Mouse (Mus musculus) liver, embryonic 14.5 days (tissue): ENCODE results near the gene Mgp. TPM values are rescaled to one million over a fixed set of nuclear protein-coding genes. Genes with fewer than 3 reads are reported as not detected.

ENCODE experiments used
- ATAC-seq: fragments of 200-750 bp; cut with Nextera tagmentation; 2 replicates; pipeline ENCODE4 v1.8.0; 2017; ENCODE audit warnings: moderate number of reproducible peaks, mild to moderate bottlenecking, moderate library complexity; ENCODE audit not compliant: insufficient read depth
- DNase-seq, 3 experiments: peaks; one replicate each; pipeline ENCODE4 v3.0.0-alpha.2; 2012 to 2013; ENCODE audit warnings: low read depth in 3 of 3, low spot score in 3 of 3
- H3K27ac ChIP-seq: fragments of 300-500 bp; sonication (generic); 2 replicates; pipeline ENCODE4 v1.5.1; 2014; ENCODE audit warnings: moderate library complexity, mild to moderate bottlenecking, control low read depth, inconsistent platforms
- H3K27me3 ChIP-seq: fragments of 300-500 bp; sonication (generic); 2 replicates; pipeline ENCODE4 v1.6.1; 2014; ENCODE audit warnings: mild to moderate bottlenecking, low read length, moderate library complexity; ENCODE audit not compliant: control insufficient read depth, insufficient read depth
- H3K36me3 ChIP-seq: fragments of 300-500 bp; sonication (generic); replicated peaks from 2 replicates; pipeline ENCODE4 v1.6.1; 2014; ENCODE audit warnings: low read depth; ENCODE audit not compliant: control insufficient read depth, insufficient read depth
- H3K4me1 ChIP-seq, 2 experiments: fragments of 200-500 bp in 1 of 2; fragments of 300-500 bp in 1 of 2; sonication (generic) in 1 of 2; replicated peaks; 2 replicates each; pipeline ENCODE4 v1.6.1; 2012 to 2014; ENCODE audit warnings: antibody characterized with exemption in 1 of 2, inconsistent platforms in 1 of 2, low read length in 1 of 2; ENCODE audit not compliant: control insufficient read depth in 2 of 2, insufficient read depth in 2 of 2
- H3K4me2 ChIP-seq: fragments of 300-500 bp; sonication (generic); 2 replicates; pipeline ENCODE4 v1.6.1; 2014; ENCODE audit warnings: low read depth, mild to moderate bottlenecking, control low read depth, moderate library complexity
- H3K4me3 ChIP-seq, 2 experiments: fragments of 200-500 bp in 1 of 2; fragments of 300-500 bp in 1 of 2; sonication (generic) in 1 of 2; 2 replicates each; pipeline ENCODE4 v1.5.1; 2012 to 2014; ENCODE audit warnings: low read depth in 2 of 2, low read length in 2 of 2, mild to moderate bottlenecking in 2 of 2, control low read depth in 1 of 2, inconsistent platforms in 1 of 2, moderate library complexity in 1 of 2; ENCODE audit not compliant: insufficient read depth in 1 of 2
- H3K9ac ChIP-seq: fragments of 300-500 bp; sonication (generic); replicated peaks from 2 replicates; pipeline ENCODE4 v1.6.1; 2014; ENCODE audit warnings: mild to moderate bottlenecking, control low read depth, moderate library complexity
- H3K9me3 ChIP-seq: fragments of 300-500 bp; sonication (generic); 2 replicates; pipeline ENCODE4 v1.6.1; 2016; ENCODE audit warnings: low read length, mixed read lengths; ENCODE audit not compliant: control insufficient read depth
- CTCF ChIP-seq: IDR thresholded peaks from 2 replicates; pipeline ENCODE4 v1.5.1; 2016; ENCODE audit warnings: antibody characterized with exemption, low read depth, control low read depth
- EP300 ChIP-seq: IDR thresholded peaks from 2 replicates; pipeline ENCODE4 v1.6.1; 2016; ENCODE audit warnings: antibody characterized with exemption, low read depth
- WGBS: fragments of 180-500 bp; shearing (Covaris S2); extraction: QIAGEN DNeasy Blood & Tissue Kit; methylation state at CpG from one replicate; pipeline ENCODE4 v1.1.7; 2014; ENCODE audit not compliant: insufficient replicate concordance; 5-methylcytosine and 5-hydroxymethylcytosine counted together
- polyA plus RNA-seq, 2 experiments: library from polyadenylated mRNA; depleted of rRNA in 1 of 2; stranded (reverse) in 1 of 2; unstranded in 1 of 2; fragments of >200 nt; fragmentation: Nextera tagmentation in 1 of 2; extraction: Ambion mirVana in 1 of 2; gene quantifications; 2 replicates each; pipeline versions ENCODE4 v1.2.1 to v1.2.3; 2012 to 2014

Gene Mgp
- polyA plus RNA-seq, 2 experiments = 0.96 to 1.6 TPM

DNA sequence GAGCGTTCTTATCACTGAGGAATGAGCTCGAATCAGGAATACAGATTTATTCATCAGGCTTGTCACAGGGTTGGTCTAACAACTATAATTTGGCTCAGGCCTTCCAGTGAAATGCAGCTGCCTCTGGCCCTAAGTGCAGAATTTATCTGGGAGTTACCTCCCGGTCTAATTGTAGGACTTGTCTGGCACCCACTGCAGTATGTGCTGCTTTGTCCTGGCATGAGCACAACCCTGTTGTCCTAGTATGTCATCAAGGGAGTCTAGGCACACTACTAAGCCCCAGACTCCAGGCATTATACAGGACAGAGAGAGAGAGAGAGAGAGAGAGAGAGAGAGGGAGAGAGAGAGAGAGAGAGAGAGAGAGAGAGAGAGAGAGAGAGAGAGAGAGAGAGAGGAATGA is 38.3 kb downstream of the Mgp start:
- Histone ChIP-seq H3K27ac (no peak overlapping the region), H3K4me2 (no peak overlapping the region), H3K4me3 (no peak overlapping the region), H3K36me3 (no peaks in the 10 kb centered on the region), H3K9me3 (no peaks in the 10 kb centered on the region), H3K4me1 (0 out of 4 replicates have a peak, but pooled peaks cover 0 to 2% of the 10 kb centered on the region in 2 experiments), H3K9ac (no peak overlapping the region), H3K27me3 (no peaks in the 10 kb centered on the region)
- ATAC-seq (no peak), DNase-seq (no peak)
- TF ChIP-seq EP300 (no peak), CTCF (no peak)
- WGBS = 56% methylated on average over 3 of the region's 3 CpGs

DNA sequence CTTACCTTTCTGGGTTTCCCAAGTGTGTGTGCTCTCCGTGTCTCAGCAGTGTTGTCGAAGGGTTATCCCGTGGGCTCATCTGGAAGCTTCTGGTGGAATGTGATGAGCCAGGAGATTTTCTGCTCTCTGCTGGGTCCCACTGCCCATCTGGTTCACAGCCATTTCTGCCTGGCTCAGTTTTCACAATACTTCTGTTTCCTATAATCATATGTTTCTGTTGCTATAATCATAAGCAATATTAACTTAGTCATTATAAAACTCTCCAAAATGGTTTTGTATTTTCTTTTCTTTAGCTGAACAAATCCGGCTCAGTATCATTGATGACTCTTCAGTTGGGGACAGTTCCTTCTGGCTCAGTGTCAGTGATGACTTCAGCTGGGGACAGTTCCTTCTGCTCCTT is 40.3 kb downstream of the Mgp start, which contains the start of gene Smco3:
TSS of gene Smco3 (minus strand) at position 101 of the 400 bp plus-strand sequence.
- ATAC-seq (no peak), DNase-seq (no peak)
- Histone ChIP-seq H3K27me3 (no peaks in the 10 kb centered on the region), H3K9ac (no peak within 1 kb of the TSS), H3K36me3 (no peaks in the 10 kb centered on the region), H3K27ac (no peak within 1 kb of the TSS), H3K4me3 (no peak within 1 kb of the TSS), H3K9me3 (no peaks in the 10 kb centered on the region), H3K4me2 (no peak within 1 kb of the TSS), H3K4me1 (0 out of 4 replicates have a peak, but pooled peaks cover 0 to 2% of the 10 kb centered on the region in 2 experiments)
- TF ChIP-seq CTCF = no peak
- TF ChIP-seq EP300 = no peak
- 38% methylated on average over 4 of the region's 4 CpGs for WGBS

- H3K4me3 ChIP-seq = no peak overlapping the region
- no peak for TF ChIP-seq CTCF
- TF ChIP-seq EP300 = no peak
- H3K36me3 ChIP-seq = no peaks in the 10 kb centered on the region
- H3K4me2 ChIP-seq = no peak overlapping the region
- no peaks in the 10 kb centered on the region for H3K9me3 ChIP-seq
- H3K9ac ChIP-seq = no peak overlapping the region
- H3K27ac ChIP-seq = no peak overlapping the region
- WGBS = 24% methylated on average over 5 of the region's 5 CpGs
- DNase-seq (no peak), ATAC-seq (no peak)
- H3K4me1 ChIP-seq = peaks cover 5 to 6% of the 10 kb centered on the region in 2 experiments
- no peaks in the 10 kb centered on the region for H3K27me3 ChIP-seq
Measured at GRCm38 (mm10) chr6:136831712-136832111, 43.9 kb downstream of the Mgp start.

DNA sequence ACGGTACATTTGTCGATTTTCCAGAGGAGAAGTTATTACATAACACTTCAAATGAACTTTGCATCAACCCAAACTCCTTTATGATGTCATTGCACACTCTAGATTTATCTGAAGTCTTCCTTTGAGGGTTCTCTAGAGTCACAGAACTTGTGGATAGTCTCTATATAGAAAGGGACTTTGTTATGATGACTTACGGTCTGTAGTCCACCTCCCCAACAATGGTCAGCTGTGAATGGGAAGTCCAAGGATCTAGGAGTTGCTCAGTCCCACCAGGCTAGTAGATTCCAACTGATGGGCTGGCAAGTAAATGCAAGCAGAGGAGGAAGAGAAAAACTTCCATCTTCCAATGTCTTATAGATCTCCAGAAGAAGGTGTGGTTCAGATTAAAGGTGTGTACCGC is 46.9 kb downstream of the Mgp start:
- no peaks in the 10 kb centered on the region for H3K9me3 ChIP-seq
- H3K9ac ChIP-seq = peak overlapping the region; percentile 1; the same call in 1 of the 2 replicates
- H3K4me2 ChIP-seq = peak overlapping the region; percentile 61
- peaks cover 5 to 9% of the 10 kb centered on the region in 2 experiments for H3K4me1 ChIP-seq
- no peak overlapping the region; the same call in 1 of the 2 replicates for H3K27ac ChIP-seq
- no peak for TF ChIP-seq EP300
- TF ChIP-seq CTCF = no peak
- H3K4me3 ChIP-seq = peak overlapping the region; percentile 63 to 98
- 26% methylated on average over 4 of the region's 4 CpGs for WGBS
- ATAC-seq (no peak), DNase-seq (no peak)
- peaks cover 20% of the 10 kb centered on the region for H3K36me3 ChIP-seq
- no peaks in the 10 kb centered on the region for H3K27me3 ChIP-seq

DNA sequence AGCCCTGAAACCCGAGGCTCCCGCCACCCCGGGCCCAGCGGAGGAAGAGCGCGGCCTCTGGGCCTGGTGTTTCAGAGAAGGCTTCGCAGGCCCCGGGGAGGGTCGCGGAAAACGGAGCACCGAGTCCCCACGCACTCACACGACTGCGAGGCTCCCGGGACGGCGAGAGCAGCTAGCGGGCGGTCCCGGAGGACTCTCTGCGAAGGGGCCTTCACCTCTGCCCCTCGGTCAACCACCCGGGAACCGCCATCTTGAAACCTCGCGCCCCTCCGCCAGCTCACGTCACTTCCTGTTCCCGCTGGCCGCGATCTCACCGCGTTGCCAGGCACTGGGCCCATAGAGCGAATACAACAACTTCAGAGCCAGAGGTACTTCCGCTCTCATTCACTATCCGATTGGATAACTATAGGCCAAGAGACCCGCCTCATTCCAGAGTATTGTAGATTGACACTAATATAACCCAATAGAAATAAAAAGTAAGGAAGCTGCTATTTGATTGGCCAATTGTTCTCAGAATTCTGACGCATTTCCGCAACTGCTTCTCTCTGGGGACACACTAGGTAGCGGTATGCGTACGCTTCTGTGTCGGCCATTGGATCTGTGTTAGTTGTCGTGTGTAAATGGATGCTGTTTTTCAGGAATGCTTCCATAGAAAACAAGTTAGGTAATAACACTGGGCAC is 47.6 kb downstream of the Mgp start, which contains the start of gene Wbp11:
TSS of gene Wbp11 (minus strand) at position 353 of the 681 bp plus-strand sequence.
- peak within 1 kb of the TSS; percentile 67 for H3K27ac ChIP-seq
- peak within 1 kb of the TSS; percentile 84 to 98 for H3K4me3 ChIP-seq
- TF ChIP-seq EP300 (no peak), CTCF (peak; percentile 47; the same call in 1 of the 2 replicates)
- peak within 1 kb of the TSS; percentile 99 for H3K9ac ChIP-seq
- peaks cover 5 to 9% of the 10 kb centered on the region in 2 experiments for H3K4me1 ChIP-seq
- peak within 1 kb of the TSS; percentile 91 for H3K4me2 ChIP-seq
- H3K27me3 ChIP-seq = no peaks in the 10 kb centered on the region
- ATAC-seq (peak; percentile 100), DNase-seq (peak; percentile 96 to 98 (median 97))
- under 1% methylated on average over 33 of the region's 45 CpGs for WGBS
- no peaks in the 10 kb centered on the region for H3K9me3 ChIP-seq
- peaks cover 24% of the 10 kb centered on the region for H3K36me3 ChIP-seq
